Mouse (Mus musculus) CH12.LX (cell line): ENCODE data around the gene Sat1. TPM values are rescaled to one million over a fixed set of nuclear protein-coding genes. Genes with fewer than 3 reads are reported as not detected.

Experiments used
- DNase-seq: peaks from one replicate; pipeline ENCODE4 v3.0.0-alpha.2; 2013; ENCODE audit errors: extremely low read depth
- H3K27ac ChIP-seq: 2 replicates; pipeline ENCODE4 v1.5.1; 2012; ENCODE audit warnings: low read depth, mild to moderate bottlenecking, control low read depth, moderate library complexity; ENCODE audit not compliant: insufficient read depth
- H3K27me3 ChIP-seq: replicated peaks from 2 replicates; pipeline ENCODE3; 2012; ENCODE audit warnings: inconsistent platforms
- H3K36me3 ChIP-seq, 2 experiments: replicated peaks in 1 of 2; 2 replicates each; pipeline versions ENCODE3 to v1.6.1; 2012; ENCODE audit warnings: inconsistent platforms in 1 of 2, low read length in 1 of 2, mild to moderate bottlenecking in 1 of 2, mixed read lengths in 1 of 2, moderate library complexity in 1 of 2; ENCODE audit not compliant: control insufficient read depth in 1 of 2, insufficient read depth in 1 of 2
- H3K4me1 ChIP-seq, 2 experiments: 2 replicates each; pipeline ENCODE4 v1.6.1; 2012; ENCODE audit warnings: inconsistent platforms in 1 of 2, moderate library complexity in 1 of 2; ENCODE audit not compliant: insufficient read depth in 2 of 2, control insufficient read depth in 1 of 2
- H3K4me2 ChIP-seq: 2 replicates; pipeline ENCODE4 v1.6.1; 2012; ENCODE audit warnings: low read depth, mild to moderate bottlenecking, control low read depth; ENCODE audit not compliant: poor library complexity, insufficient read depth, severe bottlenecking
- H3K4me3 ChIP-seq, 3 experiments: fragments of 150-350 bp in 1 of 3; sonication (generic) in 1 of 3; replicated peaks in 1 of 3; 2 replicates each; pipeline versions ENCODE3 to v1.5.1; 2011 to 2012; ENCODE audit warnings: low read depth in 2 of 3, low read length in 2 of 3, mild to moderate bottlenecking in 2 of 3, moderate library complexity in 2 of 3, control low read depth in 1 of 3, improper control_type of control experiment in 1 of 3, inconsistent platforms in 1 of 3, mixed read lengths in 1 of 3; ENCODE audit not compliant: poor library complexity in 1 of 3
- H3K79me2 ChIP-seq: replicated peaks from 2 replicates; pipeline ENCODE4 v1.6.1; 2012; ENCODE audit warnings: mild to moderate bottlenecking, moderate library complexity; ENCODE audit not compliant: control insufficient read depth, poor library complexity, insufficient read depth, severe bottlenecking; ENCODE audit errors: extremely low read depth
- H3K9ac ChIP-seq: 2 replicates; pipeline ENCODE4 v1.6.1; 2012; ENCODE audit warnings: low read depth, mild to moderate bottlenecking, control low read depth, moderate library complexity; ENCODE audit not compliant: insufficient read depth
- H3K9me3 ChIP-seq: replicated peaks from 2 replicates; pipeline ENCODE3; 2012; ENCODE audit warnings: low read length, inconsistent platforms, mixed read lengths
- BHLHE40 ChIP-seq: IDR thresholded peaks from 2 replicates; pipeline ENCODE4 v1.6.1; 2011; ENCODE audit warnings: mild to moderate bottlenecking, low read depth, low read length, improper control_type of control experiment
- CHD2 ChIP-seq: IDR thresholded peaks from 2 replicates; pipeline ENCODE4 v1.6.1; 2011; ENCODE audit warnings: low read length, improper control_type of control experiment
- CTCF ChIP-seq, 2 experiments: IDR thresholded peaks in 1 of 2; conservative IDR thresholded peaks in 1 of 2; 2 replicates each; pipeline ENCODE4 v1.5.1; 2011 to 2012; ENCODE audit warnings: low read depth in 2 of 2, low read length in 2 of 2, improper control_type of control experiment in 1 of 2, inconsistent platforms in 1 of 2, mild to moderate bottlenecking in 1 of 2, moderate library complexity in 1 of 2
- ELF1 ChIP-seq: IDR thresholded peaks from 2 replicates; pipeline ENCODE4 v1.6.1; 2014; ENCODE audit warnings: low read depth, mild to moderate bottlenecking, inconsistent platforms, low read length, improper control_type of control experiment
- EP300 ChIP-seq: IDR thresholded peaks from 2 replicates; pipeline ENCODE4 v1.6.1; 2011; ENCODE audit warnings: low read length, improper control_type of control experiment
- ETS1 ChIP-seq: conservative IDR thresholded peaks from 2 replicates; pipeline ENCODE4 v1.6.1; 2012; ENCODE audit warnings: low read depth, mild to moderate bottlenecking, inconsistent platforms, low read length, improper control_type of control experiment, moderate library complexity
- IRF4 ChIP-seq: IDR thresholded peaks from 2 replicates; pipeline ENCODE4 v1.6.1; 2014; ENCODE audit warnings: low read depth, mild to moderate bottlenecking, inconsistent platforms, low read length, improper control_type of control experiment
- JUN ChIP-seq: IDR thresholded peaks from 2 replicates; pipeline ENCODE4 v1.6.1; 2011; ENCODE audit warnings: low read depth, mild to moderate bottlenecking, low read length, improper control_type of control experiment, moderate library complexity; ENCODE audit not compliant: insufficient read depth
- JUND ChIP-seq: conservative IDR thresholded peaks from 2 replicates; pipeline ENCODE4 v1.6.1; 2011; ENCODE audit warnings: low read depth, low read length, improper control_type of control experiment
- KAT2A ChIP-seq: IDR thresholded peaks from 2 replicates; pipeline ENCODE4 v1.6.1; 2012; ENCODE audit warnings: low read length, improper control_type of control experiment, inconsistent platforms; ENCODE audit not compliant: insufficient replicate concordance
- MAFK ChIP-seq: IDR thresholded peaks from 2 replicates; pipeline ENCODE4 v1.6.1; 2011; ENCODE audit warnings: low read length, improper control_type of control experiment; ENCODE audit not compliant: insufficient replicate concordance
- MAX ChIP-seq: IDR thresholded peaks from 2 replicates; pipeline ENCODE4 v1.6.1; 2011; ENCODE audit warnings: low read length, improper control_type of control experiment
- MAZ ChIP-seq: IDR thresholded peaks from 2 replicates; pipeline ENCODE4 v1.6.1; 2012; ENCODE audit warnings: low read depth, mild to moderate bottlenecking, inconsistent platforms, low read length, improper control_type of control experiment, moderate library complexity
- MEF2A ChIP-seq: IDR thresholded peaks from 2 replicates; pipeline ENCODE4 v1.6.1; 2014; ENCODE audit warnings: low read depth, mild to moderate bottlenecking, inconsistent platforms, low read length, improper control_type of control experiment, borderline replicate concordance
- MXI1 ChIP-seq: IDR thresholded peaks from 2 replicates; pipeline ENCODE4 v1.6.1; 2011; ENCODE audit warnings: mild to moderate bottlenecking, low read depth, low read length, improper control_type of control experiment
- MYC ChIP-seq: IDR thresholded peaks from 2 replicates; pipeline ENCODE4 v1.6.1; 2011; ENCODE audit warnings: low read depth, mild to moderate bottlenecking, improper control_type of control experiment, low read length
- NELFE ChIP-seq: IDR thresholded peaks from 2 replicates; pipeline ENCODE4 v1.6.1; 2011; ENCODE audit warnings: low read depth, low read length, improper control_type of control experiment
- NRF1 ChIP-seq: IDR thresholded peaks from 2 replicates; pipeline ENCODE4 v1.6.1; 2014; ENCODE audit warnings: low read depth, mild to moderate bottlenecking, inconsistent platforms, low read length, improper control_type of control experiment, moderate library complexity
- PAX5 ChIP-seq: IDR thresholded peaks from 2 replicates; pipeline ENCODE4 v1.6.1; 2012; ENCODE audit warnings: low read length, inconsistent platforms, mixed read lengths
- POLR2A ChIP-seq: IDR thresholded peaks from 2 replicates; pipeline ENCODE4 v1.6.1; 2011; ENCODE audit warnings: low read depth, mild to moderate bottlenecking, improper control_type of control experiment, low read length
- RAD21 ChIP-seq: IDR thresholded peaks from 2 replicates; pipeline ENCODE4 v1.6.1; 2011; ENCODE audit warnings: low read depth, mild to moderate bottlenecking, low read length, improper control_type of control experiment, moderate library complexity
- RCOR1 ChIP-seq: conservative IDR thresholded peaks from 2 replicates; pipeline ENCODE4 v1.6.1; 2012; ENCODE audit warnings: low read depth, mild to moderate bottlenecking, inconsistent platforms, low read length, improper control_type of control experiment
- SMC3 ChIP-seq: IDR thresholded peaks from 2 replicates; pipeline ENCODE4 v1.6.1; 2011; ENCODE audit warnings: low read depth, low read length, improper control_type of control experiment
- TBP ChIP-seq: conservative IDR thresholded peaks from 2 replicates; pipeline ENCODE4 v1.6.1; 2011; ENCODE audit warnings: low read depth, low read length, improper control_type of control experiment
- ZC3H11A ChIP-seq: IDR thresholded peaks from 2 replicates; pipeline ENCODE4 v1.6.1; 2012; ENCODE audit warnings: low read depth, mild to moderate bottlenecking, inconsistent platforms, low read length, improper control_type of control experiment
- ZMIZ1 ChIP-seq: IDR thresholded peaks from 2 replicates; pipeline ENCODE4 v1.6.1; 2012; ENCODE audit warnings: low read depth, mild to moderate bottlenecking, inconsistent platforms, low read length, improper control_type of control experiment
- ZNF384 ChIP-seq: IDR thresholded peaks from 2 replicates; pipeline ENCODE4 v1.6.1; 2012; ENCODE audit warnings: low read depth, low read length, improper control_type of control experiment, inconsistent platforms
- dilution Hi-C: fragments of 300-500 bp; cut with MboI; formaldehyde crosslinking; loops from 2 replicates; pipeline ENCODE4 v1.14.3; 2020; ENCODE audit warnings: low sequenced_read_pairs; ENCODE audit not compliant: extremely low pct_unique_long_range_greater_than_20kb, extremely low pct_ligation_motif_present
- in situ Hi-C: fragments of 300-500 bp; cut with MboI; formaldehyde crosslinking; loops from 3 replicates; pipeline ENCODE4 v1.14.3; 2019; ENCODE audit warnings: low sequenced_read_pairs, low pct_ligation_motif_present, low pct_unique_long_range_greater_than_20kb, mixed read lengths
- polyA plus RNA-seq: library from polyadenylated mRNA; unstranded; fragments of >175 nt; gene quantifications from 2 replicates; pipeline ENCODE4 v1.2.1, GENCODE M21; 2012; ENCODE audit warnings: low read depth; ENCODE audit not compliant: insufficient read length
- total RNA-seq, 2 experiments: library from RNA; depleted of rRNA; stranded (reverse); fragments of 300-350 nt in 1 of 2; fragments of >200 nt in 1 of 2; gene quantifications; 2 replicates each; pipeline ENCODE4 v1.2.3; 2012 to 2014

Gene Sat1
- total RNA-seq (2012; rRNA removed) (68.8 and 92.6 TPM in 2 replicates), total RNA-seq (2014; rRNA removed) (112 and 114 TPM in 2 replicates), polyA plus RNA-seq (56.7 and 58.3 TPM in 2 replicates)

- peak; percentile 87 for DNase-seq
Observed at GRCm38 (mm10) chrX:155216271-155216670, at the start of gene Sat1. Sat1 (minus strand) TSS chrX:155216449.

DNA sequence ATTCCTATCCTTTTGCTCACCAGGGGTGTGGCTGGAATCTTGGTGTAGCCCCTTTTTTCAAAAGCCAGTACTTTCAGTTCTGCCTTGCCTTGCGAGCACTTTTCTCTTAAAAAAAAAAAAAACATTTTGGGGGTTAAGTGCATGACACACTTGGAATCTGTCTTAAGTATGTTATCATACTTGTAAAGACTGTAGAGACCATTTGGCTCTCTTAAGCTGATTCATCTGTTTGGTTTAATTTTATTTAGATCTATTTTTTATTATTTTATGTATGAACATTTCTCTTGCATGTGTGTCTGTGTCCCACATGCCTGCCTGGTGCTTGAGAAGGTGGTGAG lies 46.6 kb upstream of the Sat1 start:
- Histone ChIP-seq H3K4me3 (peak overlapping the region; percentile 61 to 100 (median 65)), H3K9ac (peak overlapping the region; percentile 86), H3K36me3 (peaks cover 0 to 3% of the 10 kb centered on the region in 2 experiments), H3K27ac (no peak overlapping the region), H3K79me2 (peaks cover 11% of the 10 kb centered on the region), H3K27me3 (no peaks in the 10 kb centered on the region), H3K4me1 (peaks cover 0 to 6% of the 10 kb centered on the region in 2 experiments; a peak in 2 of 4 replicates), H3K4me2 (peak overlapping the region; percentile 36; the same call in 1 of the 2 replicates), H3K9me3 (no peaks in the 10 kb centered on the region)
- DNase-seq, result peak; percentile 2
- in situ Hi-C loops, result no loop called here
- dilution Hi-C loops, result no loop called here
- TF ChIP-seq CTCF (conservative IDR thresholded peaks at IDR 0.05 in 1 of 2, IDR thresholded peaks at IDR 0.05 in 1 of 2; ENCODE audit: low read depth in 2 of 2, low read length in 2 of 2), result no peak
- no peak for TF ChIP-seq JUND
- TF ChIP-seq ZNF384, result peak; percentile 56

More at GRCm38 (mm10) chrX:155216271-155216670, at the start of gene Sat1:
- H3K79me2 ChIP-seq, result peaks cover 10% of the 10 kb centered on the region
- H3K4me2 ChIP-seq, result peak within 1 kb of the TSS; percentile 95
- in situ Hi-C loops, result no loop called here
- H3K9ac ChIP-seq, result peak within 1 kb of the TSS; percentile 80
- peak within 1 kb of the TSS; percentile 65 to 75 (median 72) for H3K4me3 ChIP-seq
- dilution Hi-C loops, result no loop called here
- no peaks in the 10 kb centered on the region; a peak in 1 of 4 replicates for H3K4me1 ChIP-seq
- no peaks in the 10 kb centered on the region for H3K27me3 ChIP-seq
- H3K27ac ChIP-seq, result peak within 1 kb of the TSS; percentile 76
- no peaks in the 10 kb centered on the region for H3K9me3 ChIP-seq
- TF ChIP-seq PAX5 (no peak), RCOR1 (no peak), CTCF (conservative IDR thresholded peaks at IDR 0.05 in 1 of 2, IDR thresholded peaks at IDR 0.05 in 1 of 2; ENCODE audit: low read depth in 2 of 2, low read length in 2 of 2) (peak in 1 of 2 experiments; percentile 72; a peak in 2 of 4 replicates), RAD21 (peak; percentile 64), KAT2A (no peak), EP300 (no peak), MEF2A (peak; percentile 39; the same call in 1 of the 2 replicates), ETS1 (0 out of 2 replicates have a peak, but pooled peaks have one; percentile 8), BHLHE40 (peak; percentile 88), SMC3 (peak; percentile 65), TBP (peak; percentile 94), ZNF384 (no peak), MYC (peak; percentile 43; the same call in 1 of the 2 replicates), MAX (peak; percentile 29; the same call in 1 of the 2 replicates), POLR2A (peak; percentile 87), JUND (no peak), ELF1 (peak; percentile 88), JUN (no peak), CHD2 (no peak), NELFE (peak; percentile 81), MAZ (peak; percentile 91; the same call in 1 of the 2 replicates), NRF1 (0 out of 2 replicates have a peak, but pooled peaks have one; percentile 28), ZMIZ1 (peak; percentile 15), MXI1 (0 out of 2 replicates have a peak, but pooled peaks have one; percentile 20), MAFK (no peak), ZC3H11A (no peak), IRF4 (no peak; the same call in 1 of the 2 replicates)
- H3K36me3 ChIP-seq, result peaks cover 12 to 13% of the 10 kb centered on the region in 2 experiments
